Mouse (Mus musculus) neutrophil, adult 5-6 weeks (primary cell): ENCODE data around the gene Cdv3. TPM values are rescaled to one million over a fixed set of nuclear protein-coding genes. Genes with fewer than 3 reads are reported as not detected.

Experiments
- ATAC-seq: fragments of 151-379, 151-347 bp; 2 replicates; pipeline ENCODE4 v1.8.0; 2017; ENCODE audit warnings: mild to moderate bottlenecking, moderate TSS enrichment; ENCODE audit not compliant: insufficient number of reproducible peaks, poor library complexity, low FRiP score, severe bottlenecking; ENCODE audit errors: extremely low read depth
- total RNA-seq: library from RNA; stranded (forward); fragments of 200-1000 nt; gene quantifications from 2 replicates; pipeline ENCODE4 v1.2.3, GENCODE M21; 2017

Gene Cdv3
- 107 TPM in 2 replicates for total RNA-seq

DNA sequence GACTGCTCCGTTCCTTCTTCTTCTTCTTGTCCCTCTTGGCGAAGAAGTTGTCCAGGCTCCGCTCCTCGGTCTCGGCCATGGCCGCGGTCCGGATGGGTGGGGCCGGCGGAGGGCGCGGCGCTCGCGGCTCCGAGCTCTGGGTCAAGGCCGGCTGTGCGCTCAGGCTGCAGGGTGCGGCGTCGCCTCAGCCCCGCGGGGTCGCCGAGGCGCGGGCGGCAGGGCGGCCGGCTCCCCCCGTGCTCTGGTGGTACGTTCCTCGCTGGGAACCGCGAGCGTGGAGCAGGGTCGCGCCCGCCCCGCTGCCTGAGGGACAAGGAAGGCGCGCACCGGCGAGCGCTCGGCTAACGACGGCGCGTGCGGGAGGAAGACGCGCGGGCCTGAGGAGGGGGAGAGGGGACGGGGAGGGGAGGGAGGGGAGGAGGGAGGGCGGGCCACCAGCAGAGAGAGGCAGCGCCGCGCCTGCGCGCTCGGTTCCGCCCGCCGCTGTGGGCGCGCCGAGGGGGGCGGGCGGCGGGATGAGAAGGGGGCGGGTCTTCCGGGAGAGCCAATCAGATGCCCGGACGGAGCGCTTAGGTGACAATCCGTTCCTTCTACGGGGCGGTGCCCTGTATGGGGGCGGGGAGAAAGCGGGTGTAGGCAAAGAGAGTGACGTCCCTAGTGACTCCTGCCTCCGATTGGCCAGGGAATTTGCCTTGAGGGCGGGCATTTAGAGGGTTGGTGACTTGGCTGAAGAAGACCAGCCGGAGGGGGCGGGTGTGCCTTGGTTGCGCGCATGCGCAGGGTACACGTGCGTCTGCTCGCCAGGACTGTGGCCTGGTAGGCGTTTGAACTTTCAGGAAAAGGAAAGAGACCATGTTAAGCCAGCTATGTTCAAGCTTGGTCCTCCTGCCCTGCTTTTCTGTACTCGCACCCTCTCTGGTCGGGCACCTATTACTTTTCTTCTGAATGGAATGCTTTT, at the start of gene Cdv3:
TSS of gene Cdv3 (minus strand) at position 551 of the 958 bp plus-strand sequence.
- peak; percentile 98 for ATAC-seq

DNA sequence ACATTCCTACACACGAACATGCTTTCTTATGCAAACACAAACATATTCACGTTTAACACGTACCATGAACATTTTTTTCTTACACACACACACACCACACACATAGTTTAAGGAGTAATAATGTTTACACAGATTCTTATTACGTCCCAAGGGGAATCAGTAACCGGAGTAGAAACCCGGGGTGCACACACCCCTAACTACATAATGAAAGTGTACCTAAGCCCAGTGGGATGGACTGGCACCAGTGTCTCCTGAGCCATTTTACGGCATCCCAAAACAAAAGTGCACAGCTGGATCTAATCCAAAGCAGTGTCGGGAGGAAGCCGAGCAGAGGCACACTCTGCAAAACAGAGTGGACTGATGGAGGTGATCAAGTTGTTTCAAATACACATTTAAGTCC, 47.8 kb upstream of the Cdv3 start:
- no peak for ATAC-seq

GRCm38 (mm10) chr9:103409119-103409518, 43.5 kb upstream of the Cdv3 start:
- ATAC-seq = no peak

GRCm38 (mm10) chr9:103408136-103408777, 42.6 kb upstream of the Cdv3 start:
- ATAC-seq = no peak

GRCm38 (mm10) chr9:103403331-103403973, 37.8 kb upstream of the Cdv3 start:
- no peak for ATAC-seq

DNA sequence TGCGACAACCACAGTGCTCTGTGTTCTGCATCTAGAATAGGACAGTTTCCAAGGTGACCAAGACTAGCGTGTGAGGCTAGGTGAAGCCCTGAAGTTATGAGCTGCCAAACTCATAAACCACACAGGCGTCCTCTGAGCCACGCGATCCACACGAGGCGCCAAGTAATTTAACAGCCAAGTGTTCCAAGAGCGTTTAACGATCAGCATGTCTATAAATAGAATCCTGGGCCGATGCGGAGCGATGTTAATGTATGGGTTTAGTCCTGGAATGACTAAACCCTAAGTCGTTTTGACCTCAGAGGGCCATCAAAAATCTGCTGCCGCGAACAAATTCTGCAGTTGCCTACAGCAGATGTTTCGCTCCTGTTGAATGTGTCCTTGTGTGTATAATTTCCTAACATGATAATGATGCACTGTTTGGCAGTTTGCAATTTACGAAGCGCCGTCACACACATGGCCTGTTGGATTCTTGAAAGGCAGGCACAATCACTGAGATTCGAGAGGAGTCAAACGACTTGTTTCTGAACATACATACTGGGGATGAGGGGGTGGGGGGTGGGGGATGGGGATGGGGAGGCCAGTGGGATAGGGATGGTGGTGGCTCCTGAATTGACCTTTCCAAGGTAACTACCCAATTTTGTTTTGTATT, 33.0 kb upstream of the Cdv3 start:
- no peak for ATAC-seq

GRCm38 (mm10) chr9:103393256-103393655, 27.6 kb upstream of the Cdv3 start:
- ATAC-seq = no peak

- ATAC-seq = no peak
These were observed 26.2 kb upstream of the Cdv3 start for GRCm38 (mm10) chr9:103391796-103392372.

DNA sequence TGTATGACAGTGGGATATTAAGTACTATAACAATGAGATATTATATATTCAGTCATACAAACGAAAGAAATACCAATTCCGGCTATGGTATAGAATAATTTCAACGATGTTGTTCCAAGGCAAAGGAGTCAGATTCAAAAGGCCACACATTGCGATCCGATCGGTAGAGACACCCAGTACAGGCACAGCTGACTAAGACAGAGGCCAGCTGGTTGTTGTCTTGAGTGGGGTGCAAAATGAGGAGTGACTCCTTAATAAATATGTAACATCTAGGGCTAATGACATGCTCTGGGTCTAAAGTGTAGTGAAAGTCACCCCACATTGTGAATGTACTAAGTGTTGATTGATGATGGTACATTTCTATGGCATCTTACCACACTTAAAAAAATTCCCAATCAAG, 23.6 kb upstream of the Cdv3 start:
- ATAC-seq = no peak

GRCm38 (mm10) chr9:103387011-103387653, 21.5 kb upstream of the Cdv3 start:
- ATAC-seq = no peak

DNA sequence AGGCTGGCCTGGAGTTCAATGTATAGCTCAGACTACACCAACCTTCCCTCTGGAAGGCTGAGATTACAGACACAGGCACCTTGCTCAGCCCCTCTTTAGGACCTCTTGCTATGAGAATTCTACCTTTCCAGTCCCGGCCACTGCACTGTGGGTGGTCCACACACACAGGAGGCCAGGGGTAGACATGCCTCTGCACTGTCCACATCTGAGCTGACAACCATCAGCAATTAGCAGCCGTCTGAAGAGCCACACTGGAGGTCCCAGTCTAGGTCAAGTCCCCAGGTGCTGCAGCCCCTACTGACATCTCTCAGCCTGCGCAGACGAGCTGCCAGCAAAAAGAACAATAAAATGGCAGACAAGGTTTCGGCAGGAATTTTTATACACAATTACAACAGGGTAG, 20.9 kb upstream of the Cdv3 start:
- no peak for ATAC-seq

DNA sequence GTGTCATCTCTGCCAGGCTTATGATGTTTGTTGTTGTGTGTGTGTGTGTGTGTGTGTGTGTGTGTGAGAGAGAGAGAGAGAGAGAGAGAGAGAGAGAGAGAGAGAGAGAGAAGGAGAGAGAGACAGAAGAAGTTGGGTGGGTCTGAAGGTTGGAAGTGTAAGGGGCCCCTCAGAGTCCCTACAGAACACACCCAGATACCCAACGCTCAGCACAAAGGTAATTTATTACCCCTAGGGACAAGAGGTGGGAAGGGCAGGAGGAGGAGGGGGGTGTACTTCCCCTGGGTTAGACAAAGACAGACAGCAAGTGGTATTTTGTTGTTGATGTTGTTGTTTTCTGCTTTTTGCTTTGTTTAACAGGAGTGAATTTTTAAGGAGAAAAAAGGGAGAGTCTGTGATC, 20.0 kb upstream of the Cdv3 start:
- ATAC-seq = no peak

GRCm38 (mm10) chr9:103384141-103384796, 18.6 kb upstream of the Cdv3 start:
- ATAC-seq = no peak

GRCm38 (mm10) chr9:103383576-103383975, 17.9 kb upstream of the Cdv3 start:
- no peak for ATAC-seq

DNA sequence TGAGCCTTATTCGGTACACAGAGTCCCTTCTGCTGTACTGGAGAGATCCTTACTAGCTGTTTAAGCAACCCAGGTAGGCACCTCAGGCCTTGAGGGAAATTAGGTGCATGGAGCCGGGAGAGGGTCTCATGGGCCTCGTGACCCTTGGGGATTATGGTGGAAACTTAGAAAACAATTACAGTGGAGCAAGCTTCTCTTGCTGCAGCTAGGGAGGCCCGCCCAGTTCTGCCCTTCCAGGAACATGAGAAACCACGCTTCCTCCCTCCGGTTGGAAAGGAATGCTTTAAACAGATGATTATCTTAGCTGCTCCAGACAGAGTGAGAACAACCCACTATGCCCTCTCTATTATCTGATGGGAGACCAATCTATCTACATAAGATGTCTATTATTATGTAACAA, 17.3 kb upstream of the Cdv3 start:
- ATAC-seq = no peak

DNA sequence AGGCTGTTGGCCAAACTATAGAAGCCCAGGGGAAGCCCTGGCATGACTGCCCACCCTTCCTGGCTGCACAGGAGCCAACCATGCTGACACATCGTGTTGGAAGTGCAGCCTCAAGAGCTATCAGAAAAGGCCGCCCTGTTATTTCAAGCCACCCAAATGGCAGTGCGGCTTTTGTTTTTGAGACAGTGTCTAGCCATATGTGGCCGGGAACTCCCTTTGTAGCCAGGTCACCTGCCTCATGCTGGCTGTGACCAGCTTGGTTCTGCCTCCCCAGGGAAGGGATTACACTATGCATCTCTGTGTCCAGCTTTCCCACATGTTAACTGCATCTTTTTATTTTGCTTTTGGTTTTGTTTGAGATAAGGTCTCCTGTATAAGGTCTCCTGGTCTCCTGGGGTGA, 14.9 kb upstream of the Cdv3 start:
- no peak for ATAC-seq

- no peak for ATAC-seq
These were observed 13.6 kb upstream of the Cdv3 start for GRCm38 (mm10) chr9:103379199-103379598.

DNA sequence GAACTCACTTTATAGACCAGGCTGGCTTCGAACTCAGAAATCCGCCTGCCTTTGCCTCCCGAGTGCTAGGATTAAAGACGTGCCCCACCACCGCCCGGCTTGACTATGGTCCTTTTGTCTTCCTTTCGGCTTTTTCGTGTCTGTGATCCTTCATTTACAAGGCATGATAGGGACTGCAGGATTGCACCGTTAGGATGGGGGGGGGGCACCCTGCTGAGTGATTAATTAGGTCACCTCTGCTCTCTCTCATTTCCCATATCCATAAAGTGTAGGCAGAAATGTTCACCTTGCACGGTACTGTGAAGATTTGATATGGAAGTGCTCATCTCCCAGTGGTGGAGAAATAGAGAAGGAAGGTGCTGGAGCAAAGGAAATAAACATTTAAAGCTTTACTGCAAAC, 13.0 kb upstream of the Cdv3 start:
- ATAC-seq = no peak
